Mouse (Mus musculus): ENCODE data around the gene Ube2l6.

DNA sequence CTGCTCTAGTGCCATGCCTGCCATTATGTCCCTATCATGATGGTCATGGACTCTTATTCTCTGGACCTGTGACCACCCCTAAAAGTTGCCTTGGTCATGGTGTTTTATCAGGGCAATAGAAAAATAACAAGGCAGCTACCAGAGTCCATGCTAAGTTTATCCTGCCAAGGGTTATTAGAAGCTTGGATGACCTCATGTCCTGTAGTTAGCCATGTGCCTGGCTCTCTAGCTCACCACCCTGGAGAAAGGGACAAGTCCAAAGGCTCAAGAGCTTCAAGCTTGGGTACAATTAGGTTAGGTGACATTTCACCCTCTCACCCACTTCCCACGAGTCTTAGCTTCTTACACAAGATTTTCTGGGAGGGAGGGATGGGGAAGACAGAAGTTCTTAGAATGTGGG, 35.8 kb upstream of the Ube2l6 start:
- no peak for TF ChIP-seq CTCF (IDR thresholded peaks at IDR 0.05; ENCODE audit: insufficient read depth, low read length)
- no peak for TF ChIP-seq POLR2A (IDR thresholded peaks at IDR 0.05; ENCODE audit: borderline replicate concordance, extremely low read depth, low read depth, low read length)

All from lung, adult 2 months (tissue).